Mouse (Mus musculus): Measurements from ENCODE around the gene Cct5. TPM values are rescaled to one million over a fixed set of nuclear protein-coding genes. Genes with fewer than 3 reads are reported as not detected.

Gene Cct5
- polyA plus RNA-seq (2015; fragmentation: Nextera tagmentation; extraction: Ambion mirVana): 556 and 574 TPM in 2 replicates

- H3K9me3 ChIP-seq (ENCODE audit: low read length): no peaks in the 10 kb centered on the region
- WGBS: under 1% methylated on average over 63 of the region's 63 CpGs
- H3K4me3 ChIP-seq (ENCODE audit: low read length): peak within 1 kb of the TSS; percentile 67
- peaks cover 9% of the 10 kb centered on the region for H3K36me3 ChIP-seq (ENCODE audit: insufficient read depth, low read length)
- H3K4me2 ChIP-seq (replicated peaks; ENCODE audit: low read depth, low read length): peak within 1 kb of the TSS; percentile 95
- H3K4me1 ChIP-seq (ENCODE audit: insufficient read depth, low read length): peaks cover 25% of the 10 kb centered on the region
- ATAC-seq (ENCODE audit: low FRiP score, low TSS enrichment): peak; percentile 91
- H3K27me3 ChIP-seq (ENCODE audit: insufficient read depth, low read length): no peaks in the 10 kb centered on the region
- peak within 1 kb of the TSS; percentile 94 for H3K9ac ChIP-seq (replicated peaks; ENCODE audit: low read length)
- peak within 1 kb of the TSS; percentile 83 for H3K27ac ChIP-seq (ENCODE audit: low read length)
These were observed at the start of gene Cct5, which contains the start of gene Fam173b for GRCm38 (mm10) chr15:31601646-31602374. Gene Cct5 (minus strand): TSS chr15:31601804. Gene Fam173b (plus strand): TSS chr15:31601852.

GRCm38 (mm10) chr15:31650821-31651220 is 49.2 kb upstream of the Cct5 start:
- no peak overlapping the region for H3K4me3 ChIP-seq (ENCODE audit: low read length)
- H3K36me3 ChIP-seq (ENCODE audit: insufficient read depth, low read length): no peaks in the 10 kb centered on the region
- no peak overlapping the region for H3K9ac ChIP-seq (replicated peaks; ENCODE audit: low read length)
- no peak overlapping the region for H3K4me2 ChIP-seq (replicated peaks; ENCODE audit: low read depth, low read length)
- H3K9me3 ChIP-seq (ENCODE audit: low read length): no peaks in the 10 kb centered on the region
- ATAC-seq (ENCODE audit: low FRiP score, low TSS enrichment): no peak
- 87% methylated on average over 7 of the region's 7 CpGs for WGBS
- H3K4me1 ChIP-seq (ENCODE audit: insufficient read depth, low read length): 0 out of 2 replicates have a peak, but pooled peaks cover 5% of the 10 kb centered on the region
- H3K27me3 ChIP-seq (ENCODE audit: insufficient read depth, low read length): no peaks in the 10 kb centered on the region
- H3K27ac ChIP-seq (ENCODE audit: low read length): no peak overlapping the region

GRCm38 (mm10) chr15:31649691-31650090 is 48.1 kb upstream of the Cct5 start:
- ATAC-seq (ENCODE audit: low FRiP score, low TSS enrichment): no peak
- Histone ChIP-seq H3K36me3 (ENCODE audit: insufficient read depth, low read length) (no peaks in the 10 kb centered on the region), H3K27ac (ENCODE audit: low read length) (no peak overlapping the region), H3K9ac (replicated peaks; ENCODE audit: low read length) (no peak overlapping the region), H3K9me3 (ENCODE audit: low read length) (no peaks in the 10 kb centered on the region), H3K4me3 (ENCODE audit: low read length) (no peak overlapping the region), H3K27me3 (ENCODE audit: insufficient read depth, low read length) (no peaks in the 10 kb centered on the region), H3K4me1 (ENCODE audit: insufficient read depth, low read length) (0 out of 2 replicates have a peak, but pooled peaks cover 5% of the 10 kb centered on the region), H3K4me2 (replicated peaks; ENCODE audit: low read depth, low read length) (no peak overlapping the region)
- WGBS: 93% methylated on average over 12 of the region's 12 CpGs

DNA sequence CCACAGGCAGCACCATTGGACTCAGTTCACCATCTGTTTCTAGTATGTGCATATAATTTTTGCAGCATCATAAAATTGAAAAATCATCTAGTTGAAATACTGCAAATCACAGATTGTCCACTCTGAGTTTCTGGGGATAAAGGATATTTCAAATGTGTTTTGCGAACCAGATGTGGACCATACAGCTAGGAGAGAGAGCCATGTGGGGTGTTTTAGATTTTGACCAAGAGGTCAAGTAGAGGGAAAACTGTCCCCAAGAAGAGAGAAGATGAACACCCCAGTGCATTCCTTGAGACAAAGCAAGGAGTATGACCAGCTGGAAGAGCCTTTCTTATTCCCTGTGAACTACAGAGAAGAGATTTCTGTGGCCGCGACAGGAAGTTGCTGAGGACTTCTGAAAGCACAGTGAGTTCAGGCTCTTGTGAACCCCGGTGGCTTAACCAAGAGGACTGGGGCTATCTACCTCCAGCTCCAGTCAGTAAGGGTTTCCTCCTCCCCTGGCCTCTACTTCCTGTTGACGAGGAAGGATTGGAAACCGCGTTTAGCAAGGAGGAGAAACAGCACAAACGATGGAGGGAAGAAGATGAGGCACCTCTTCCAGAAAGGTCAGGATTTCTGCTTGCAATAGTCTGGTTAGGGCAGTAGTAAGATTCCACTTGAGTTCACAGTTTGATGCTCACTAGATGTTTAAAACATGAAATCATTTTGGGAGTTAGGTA is 46.4 kb upstream of the Cct5 start:
- WGBS: 61% methylated on average over 8 of the region's 8 CpGs
- H3K4me3 ChIP-seq (ENCODE audit: low read length): no peak overlapping the region

DNA sequence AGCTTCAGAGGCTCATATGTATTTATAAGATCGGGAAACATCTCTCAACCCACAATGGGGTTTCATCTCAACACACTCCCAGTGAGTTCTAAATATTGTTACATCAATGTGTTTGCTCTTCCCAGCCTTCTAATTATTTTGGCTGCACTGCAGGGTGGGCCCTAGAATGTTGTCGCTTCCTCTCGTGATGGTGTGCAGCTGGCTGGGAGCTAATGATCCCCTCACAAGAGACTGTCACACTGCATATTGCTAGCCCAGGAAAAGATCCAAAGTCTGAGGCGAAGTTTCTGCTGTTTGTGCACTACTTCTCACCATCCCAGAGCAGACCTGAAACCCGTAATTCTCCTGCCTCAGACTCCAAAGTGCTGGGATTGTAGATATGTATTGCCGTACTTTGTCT is 45.6 kb upstream of the Cct5 start:
- Histone ChIP-seq H3K27ac (ENCODE audit: low read length) (peak overlapping the region; percentile 23; the same call in 1 of the 2 replicates), H3K4me1 (ENCODE audit: insufficient read depth, low read length) (0 out of 2 replicates have a peak, but pooled peaks cover 5% of the 10 kb centered on the region), H3K27me3 (ENCODE audit: insufficient read depth, low read length) (no peaks in the 10 kb centered on the region), H3K4me2 (replicated peaks; ENCODE audit: low read depth, low read length) (no peak overlapping the region), H3K9me3 (ENCODE audit: low read length) (no peaks in the 10 kb centered on the region), H3K4me3 (ENCODE audit: low read length) (no peak overlapping the region), H3K36me3 (ENCODE audit: insufficient read depth, low read length) (no peaks in the 10 kb centered on the region), H3K9ac (replicated peaks; ENCODE audit: low read length) (no peak overlapping the region)
- 67% methylated on average over 6 of the region's 6 CpGs for WGBS
- ATAC-seq (ENCODE audit: low FRiP score, low TSS enrichment): peak; percentile 63

More for the DNA sequence above, 46.4 kb upstream of the Cct5 start:
- Histone ChIP-seq H3K4me2 (replicated peaks; ENCODE audit: low read depth, low read length) (no peak overlapping the region), H3K4me1 (ENCODE audit: insufficient read depth, low read length) (0 out of 2 replicates have a peak, but pooled peaks cover 5% of the 10 kb centered on the region), H3K27ac (ENCODE audit: low read length) (0 out of 2 replicates have a peak overlapping the region, but pooled peaks have one; percentile 21), H3K27me3 (ENCODE audit: insufficient read depth, low read length) (no peaks in the 10 kb centered on the region), H3K9ac (replicated peaks; ENCODE audit: low read length) (no peak overlapping the region), H3K9me3 (ENCODE audit: low read length) (no peaks in the 10 kb centered on the region), H3K36me3 (ENCODE audit: insufficient read depth, low read length) (no peaks in the 10 kb centered on the region)
- peak; percentile 51; the same call in 1 of the 2 replicates for ATAC-seq (ENCODE audit: low FRiP score, low TSS enrichment)

- Histone ChIP-seq H3K27ac (ENCODE audit: low read length) (no peak overlapping the region), H3K27me3 (ENCODE audit: insufficient read depth, low read length) (no peaks in the 10 kb centered on the region), H3K9me3 (ENCODE audit: low read length) (no peaks in the 10 kb centered on the region), H3K4me2 (replicated peaks; ENCODE audit: low read depth, low read length) (no peak overlapping the region), H3K4me1 (ENCODE audit: insufficient read depth, low read length) (peaks cover 15% of the 10 kb centered on the region; the same call in 1 of the 2 replicates), H3K4me3 (ENCODE audit: low read length) (no peak overlapping the region), H3K9ac (replicated peaks; ENCODE audit: low read length) (no peak overlapping the region), H3K36me3 (ENCODE audit: insufficient read depth, low read length) (no peaks in the 10 kb centered on the region)
- WGBS: 58% methylated on average over 9 of the region's 9 CpGs
- no peak for ATAC-seq (ENCODE audit: low FRiP score, low TSS enrichment)
These were observed 34.5 kb upstream of the Cct5 start for GRCm38 (mm10) chr15:31636091-31636595.

GRCm38 (mm10) chr15:31634582-31634981 is 33.0 kb upstream of the Cct5 start:
- no peak overlapping the region for H3K4me3 ChIP-seq (ENCODE audit: low read length)
- H3K27me3 ChIP-seq (ENCODE audit: insufficient read depth, low read length): no peaks in the 10 kb centered on the region
- 89% methylated on average over 6 of the region's 6 CpGs for WGBS
- no peak overlapping the region for H3K4me2 ChIP-seq (replicated peaks; ENCODE audit: low read depth, low read length)
- peaks cover 17% of the 10 kb centered on the region; the same call in 1 of the 2 replicates for H3K4me1 ChIP-seq (ENCODE audit: insufficient read depth, low read length)
- H3K27ac ChIP-seq (ENCODE audit: low read length): no peak overlapping the region
- no peaks in the 10 kb centered on the region for H3K36me3 ChIP-seq (ENCODE audit: insufficient read depth, low read length)
- no peaks in the 10 kb centered on the region for H3K9me3 ChIP-seq (ENCODE audit: low read length)
- ATAC-seq (ENCODE audit: low FRiP score, low TSS enrichment): no peak
- H3K9ac ChIP-seq (replicated peaks; ENCODE audit: low read length): no peak overlapping the region

DNA sequence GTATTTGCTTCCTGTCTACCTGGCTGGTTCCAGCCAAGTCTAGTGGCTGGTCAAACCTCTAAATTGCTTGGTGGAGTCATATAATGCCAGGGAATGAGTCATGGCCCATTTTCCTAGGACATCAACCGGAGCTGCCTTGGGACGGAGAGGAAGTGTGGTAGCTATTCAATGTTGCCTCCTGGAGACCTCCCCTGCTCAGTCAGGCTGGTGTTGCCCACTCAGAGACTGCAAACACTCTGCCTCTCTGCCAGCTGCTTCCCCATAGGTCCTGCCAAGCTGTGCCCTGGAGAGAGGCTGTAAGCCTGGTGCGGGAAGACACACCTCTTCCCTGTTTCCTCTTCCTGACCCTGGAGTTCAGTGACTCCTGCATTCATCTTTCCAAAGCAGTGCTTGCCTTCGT is 30.9 kb upstream of the Cct5 start:
- peak; percentile 58; the same call in 1 of the 2 replicates for ATAC-seq (ENCODE audit: low FRiP score, low TSS enrichment)
- Histone ChIP-seq H3K9me3 (ENCODE audit: low read length) (no peaks in the 10 kb centered on the region), H3K27ac (ENCODE audit: low read length) (no peak overlapping the region), H3K4me3 (ENCODE audit: low read length) (no peak overlapping the region), H3K36me3 (ENCODE audit: insufficient read depth, low read length) (no peaks in the 10 kb centered on the region), H3K4me1 (ENCODE audit: insufficient read depth, low read length) (peaks cover 21% of the 10 kb centered on the region; the same call in 1 of the 2 replicates), H3K4me2 (replicated peaks; ENCODE audit: low read depth, low read length) (no peak overlapping the region), H3K9ac (replicated peaks; ENCODE audit: low read length) (no peak overlapping the region), H3K27me3 (ENCODE audit: insufficient read depth, low read length) (no peaks in the 10 kb centered on the region)
- WGBS: 58% methylated on average over 4 of the region's 4 CpGs

DNA sequence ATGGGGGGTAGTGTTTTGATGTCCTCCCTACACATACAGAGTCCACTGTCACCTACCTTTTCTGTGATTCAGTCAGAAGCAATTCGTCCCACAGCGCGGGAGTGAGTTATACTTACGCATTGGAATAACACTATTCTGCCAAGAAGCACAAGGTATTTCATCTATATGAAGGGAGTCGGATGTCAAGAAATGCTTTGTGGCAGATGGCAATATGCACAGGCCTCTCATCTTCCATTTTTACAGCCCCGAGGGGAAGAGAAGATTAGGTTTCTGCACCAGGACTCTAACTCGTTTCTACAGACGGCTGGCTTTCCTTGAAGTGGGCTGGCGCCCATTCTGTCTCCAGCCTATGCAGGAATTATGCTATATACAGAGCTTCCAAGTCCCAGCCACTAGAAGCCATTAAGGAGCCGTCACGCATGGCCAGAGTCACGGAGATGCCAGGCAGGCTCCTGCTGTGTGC is 29.8 kb upstream of the Cct5 start:
- WGBS: 26% methylated on average over 12 of the region's 12 CpGs
- H3K4me2 ChIP-seq (replicated peaks; ENCODE audit: low read depth, low read length): no peak overlapping the region; the same call in 1 of the 2 replicates
- ATAC-seq (ENCODE audit: low FRiP score, low TSS enrichment): peak; percentile 81; the same call in 1 of the 2 replicates

More for the DNA sequence above, 29.8 kb upstream of the Cct5 start:
- no peaks in the 10 kb centered on the region for H3K9me3 ChIP-seq (ENCODE audit: low read length)
- peaks cover 24% of the 10 kb centered on the region; the same call in 1 of the 2 replicates for H3K4me1 ChIP-seq (ENCODE audit: insufficient read depth, low read length)
- no peaks in the 10 kb centered on the region for H3K27me3 ChIP-seq (ENCODE audit: insufficient read depth, low read length)
- H3K9ac ChIP-seq (replicated peaks; ENCODE audit: low read length): no peak overlapping the region
- 0 out of 2 replicates have a peak overlapping the region, but pooled peaks have one; percentile 29 for H3K27ac ChIP-seq (ENCODE audit: low read length)
- H3K4me3 ChIP-seq (ENCODE audit: low read length): no peak overlapping the region
- H3K36me3 ChIP-seq (ENCODE audit: insufficient read depth, low read length): no peaks in the 10 kb centered on the region
